Mouse (Mus musculus): ENCODE data around the gene Hist1h2bp. TPM values are rescaled to one million over a fixed set of nuclear protein-coding genes. Genes with fewer than 3 reads are reported as not detected.
"Not testable (repeated sequence)": the region's sequence is repeated elsewhere in the genome, so short reads cannot be mapped to it uniquely, and the experiment has no call there.

Hist1h2bp gene
- polyA plus RNA-seq, 1 experiment from 2014 or later: 0.72 TPM

GRCm38 (mm10) chr13:21782361-21783254 lies 4.7 kb upstream of the Hist1h2bp start:
- H3K4me3 ChIP-seq (ENCODE audit: low read depth, low read length): peak overlapping the region; percentile 41
- H3K4me1 ChIP-seq (ENCODE audit: control insufficient read depth, insufficient read depth, low read length): peaks cover 26% of the 10 kb centered on the region
- H3K9ac ChIP-seq (ENCODE audit: low read depth, low read length): peak overlapping the region; percentile 64
- H3K27me3 ChIP-seq (ENCODE audit: control insufficient read depth, insufficient read depth, low read depth, low read length); H3K9me3 ChIP-seq (replicated peaks; ENCODE audit: control insufficient read depth, low read length, poor library complexity, severe bottlenecking); H3K36me3 ChIP-seq (ENCODE audit: control insufficient read depth, insufficient read depth, low read length); ATAC-seq: not testable (repeated sequence)
- WGBS: under 1% methylated on average over 12 of the region's 35 CpGs
- peak overlapping the region; percentile 69; the same call in 1 of the 2 replicates for H3K27ac ChIP-seq (ENCODE audit: low read length)
- H3K4me2 ChIP-seq (ENCODE audit: low read length): peak overlapping the region; percentile 87

GRCm38 (mm10) chr13:21783255-21783617 lies 4.0 kb upstream of the Hist1h2bp start, which contains the start of gene Hist1h3i:
Gene Hist1h3i, minus strand, starts transcription at chr13:21783370.
- Histone ChIP-seq H3K36me3 (ENCODE audit: control insufficient read depth, insufficient read depth, low read length) (no peaks in the 10 kb centered on the region), H3K27ac (ENCODE audit: low read length) (peak within 1 kb of the TSS; percentile 69; the same call in 1 of the 2 replicates), H3K4me1 (ENCODE audit: control insufficient read depth, insufficient read depth, low read length) (peaks cover 30% of the 10 kb centered on the region), H3K9ac (ENCODE audit: low read depth, low read length) (peak within 1 kb of the TSS; percentile 64), H3K4me2 (ENCODE audit: low read length) (peak within 1 kb of the TSS; percentile 87), H3K9me3 (replicated peaks; ENCODE audit: control insufficient read depth, low read length, poor library complexity, severe bottlenecking) (no peaks in the 10 kb centered on the region), H3K4me3 (ENCODE audit: low read depth, low read length) (peak within 1 kb of the TSS; percentile 41), H3K27me3 (ENCODE audit: control insufficient read depth, insufficient read depth, low read depth, low read length) (no peaks in the 10 kb centered on the region; the same call in 1 of the 2 replicates)
- WGBS: 0% methylated on average over 13 of the region's 20 CpGs
- peak; percentile 79 for ATAC-seq

GRCm38 (mm10) chr13:21783734-21784161 lies 3.5 kb upstream of the Hist1h2bp start:
- Histone ChIP-seq H3K27ac (ENCODE audit: low read length) (0 out of 2 replicates have a peak overlapping the region, but pooled peaks have one; percentile 2), H3K36me3 (ENCODE audit: control insufficient read depth, insufficient read depth, low read length) (no peaks in the 10 kb centered on the region), H3K4me1 (ENCODE audit: control insufficient read depth, insufficient read depth, low read length) (peaks cover 31% of the 10 kb centered on the region), H3K4me2 (ENCODE audit: low read length) (peak overlapping the region; percentile 87), H3K27me3 (ENCODE audit: control insufficient read depth, insufficient read depth, low read depth, low read length) (no peaks in the 10 kb centered on the region; the same call in 1 of the 2 replicates), H3K4me3 (ENCODE audit: low read depth, low read length) (peak overlapping the region; percentile 37), H3K9ac (ENCODE audit: low read depth, low read length) (no peak overlapping the region), H3K9me3 (replicated peaks; ENCODE audit: control insufficient read depth, low read length, poor library complexity, severe bottlenecking) (no peaks in the 10 kb centered on the region)
- WGBS: 2% methylated on average over 9 of the region's 9 CpGs
- no peak for ATAC-seq

- Histone ChIP-seq H3K9me3 (replicated peaks; ENCODE audit: control insufficient read depth, low read length, poor library complexity, severe bottlenecking) (no peaks in the 10 kb centered on the region), H3K4me3 (ENCODE audit: low read depth, low read length) (no peak overlapping the region), H3K36me3 (ENCODE audit: control insufficient read depth, insufficient read depth, low read length) (no peaks in the 10 kb centered on the region), H3K4me2 (ENCODE audit: low read length) (no peak overlapping the region), H3K27ac (ENCODE audit: low read length) (no peak overlapping the region), H3K9ac (ENCODE audit: low read depth, low read length) (no peak overlapping the region), H3K27me3 (ENCODE audit: control insufficient read depth, insufficient read depth, low read depth, low read length) (no peaks in the 10 kb centered on the region; the same call in 1 of the 2 replicates), H3K4me1 (ENCODE audit: control insufficient read depth, insufficient read depth, low read length) (peaks cover 31% of the 10 kb centered on the region)
- no peak for ATAC-seq
- WGBS: 19% methylated on average over 6 of the region's 6 CpGs
These were observed 3.0 kb upstream of the Hist1h2bp start for GRCm38 (mm10) chr13:21784311-21784710.

- peak overlapping the region; percentile 60; the same call in 1 of the 2 replicates for H3K9ac ChIP-seq (ENCODE audit: low read depth, low read length)
- H3K27me3 ChIP-seq (ENCODE audit: control insufficient read depth, insufficient read depth, low read depth, low read length): no peaks in the 10 kb centered on the region
- 2% methylated on average over 8 of the region's 8 CpGs for WGBS
- peaks cover 25% of the 10 kb centered on the region for H3K4me1 ChIP-seq (ENCODE audit: control insufficient read depth, insufficient read depth, low read length)
- H3K27ac ChIP-seq (ENCODE audit: low read length): peak overlapping the region; percentile 70
- no peaks in the 10 kb centered on the region for H3K9me3 ChIP-seq (replicated peaks; ENCODE audit: control insufficient read depth, low read length, poor library complexity, severe bottlenecking)
- H3K4me3 ChIP-seq (ENCODE audit: low read depth, low read length): peak overlapping the region; percentile 37
- no peaks in the 10 kb centered on the region for H3K36me3 ChIP-seq (ENCODE audit: control insufficient read depth, insufficient read depth, low read length)
- H3K4me2 ChIP-seq (ENCODE audit: low read length): peak overlapping the region; percentile 64
- ATAC-seq: no peak
These were observed 917 bp upstream of the Hist1h2bp start for GRCm38 (mm10) chr13:21786189-21786898.

GRCm38 (mm10) chr13:21787760-21788593 lies 716 bp downstream of the Hist1h2bp start:
- H3K9ac ChIP-seq (ENCODE audit: low read depth, low read length): no peak overlapping the region
- peaks cover 18% of the 10 kb centered on the region for H3K4me1 ChIP-seq (ENCODE audit: control insufficient read depth, insufficient read depth, low read length)
- no peaks in the 10 kb centered on the region for H3K9me3 ChIP-seq (replicated peaks; ENCODE audit: control insufficient read depth, low read length, poor library complexity, severe bottlenecking)
- peak; percentile 18 for ATAC-seq
- H3K4me2 ChIP-seq (ENCODE audit: low read length): peak overlapping the region; percentile 52
- H3K27ac ChIP-seq (ENCODE audit: low read length): no peak overlapping the region
- no peaks in the 10 kb centered on the region for H3K27me3 ChIP-seq (ENCODE audit: control insufficient read depth, insufficient read depth, low read depth, low read length)
- 12% methylated on average over 14 of the region's 21 CpGs for WGBS
- no peaks in the 10 kb centered on the region for H3K36me3 ChIP-seq (ENCODE audit: control insufficient read depth, insufficient read depth, low read length)
- H3K4me3 ChIP-seq (ENCODE audit: low read depth, low read length): no peak overlapping the region

- Histone ChIP-seq H3K9me3 (replicated peaks; ENCODE audit: control insufficient read depth, low read length, poor library complexity, severe bottlenecking) (no peaks in the 10 kb centered on the region), H3K4me3 (ENCODE audit: low read depth, low read length) (no peak overlapping the region), H3K36me3 (ENCODE audit: control insufficient read depth, insufficient read depth, low read length) (no peaks in the 10 kb centered on the region), H3K4me2 (ENCODE audit: low read length) (no peak overlapping the region), H3K27ac (ENCODE audit: low read length) (no peak overlapping the region), H3K9ac (ENCODE audit: low read depth, low read length) (no peak overlapping the region), H3K27me3 (ENCODE audit: control insufficient read depth, insufficient read depth, low read depth, low read length) (no peaks in the 10 kb centered on the region), H3K4me1 (ENCODE audit: control insufficient read depth, insufficient read depth, low read length) (peaks cover 15% of the 10 kb centered on the region)
- 61% methylated on average over 6 of the region's 6 CpGs for WGBS
- no peak for ATAC-seq
These were observed 2.7 kb downstream of the Hist1h2bp start for GRCm38 (mm10) chr13:21789925-21790324.

GRCm38 (mm10) chr13:21790601-21791283 lies 3.5 kb downstream of the Hist1h2bp start:
- Histone ChIP-seq H3K4me3 (ENCODE audit: low read depth, low read length) (no peak overlapping the region), H3K4me2 (ENCODE audit: low read length) (peak overlapping the region; percentile 42), H3K4me1 (ENCODE audit: control insufficient read depth, insufficient read depth, low read length) (peaks cover 15% of the 10 kb centered on the region), H3K27me3 (ENCODE audit: control insufficient read depth, insufficient read depth, low read depth, low read length) (no peaks in the 10 kb centered on the region), H3K27ac (ENCODE audit: low read length) (no peak overlapping the region), H3K9me3 (replicated peaks; ENCODE audit: control insufficient read depth, low read length, poor library complexity, severe bottlenecking) (no peaks in the 10 kb centered on the region), H3K9ac (ENCODE audit: low read depth, low read length) (peak overlapping the region; percentile 30; the same call in 1 of the 2 replicates), H3K36me3 (ENCODE audit: control insufficient read depth, insufficient read depth, low read length) (no peaks in the 10 kb centered on the region)
- 6% methylated on average over 18 of the region's 18 CpGs for WGBS
- ATAC-seq: no peak
